Mouse (Mus musculus) adrenal gland, postnatal 25 days (tissue): ENCODE measurements around the gene Susd3. TPM values are rescaled to one million over a fixed set of nuclear protein-coding genes. Genes with fewer than 3 reads are reported as not detected.

Experiments used
- DNase-seq: peaks from one replicate; pipeline ENCODE4 v3.0.0; 2021; ENCODE audit warnings: mixed read lengths
- long read RNA-seq: library from polyadenylated mRNA; stranded (forward); transcript quantifications from one replicate; pipeline ENCODE4 v2.0.0, GENCODE M21; 2021
- total RNA-seq: library from RNA; stranded (reverse); gene quantifications from 2 replicates; pipeline ENCODE4 v1.2.3, GENCODE M21; 2021

Susd3 gene
- 0.43 and 0.95 TPM in 2 replicates for total RNA-seq
- long read RNA-seq, partial matches to known transcripts = 0 of 2 reads
- long read RNA-seq, other reads (novel, unspliced or antisense) = 0 of 2 reads

- no peak for DNase-seq
These were observed at the start of gene Susd3 for GRCm38 (mm10) chr13:49248467-49248862. Susd3 (minus strand) TSS chr13:49248706.

DNA sequence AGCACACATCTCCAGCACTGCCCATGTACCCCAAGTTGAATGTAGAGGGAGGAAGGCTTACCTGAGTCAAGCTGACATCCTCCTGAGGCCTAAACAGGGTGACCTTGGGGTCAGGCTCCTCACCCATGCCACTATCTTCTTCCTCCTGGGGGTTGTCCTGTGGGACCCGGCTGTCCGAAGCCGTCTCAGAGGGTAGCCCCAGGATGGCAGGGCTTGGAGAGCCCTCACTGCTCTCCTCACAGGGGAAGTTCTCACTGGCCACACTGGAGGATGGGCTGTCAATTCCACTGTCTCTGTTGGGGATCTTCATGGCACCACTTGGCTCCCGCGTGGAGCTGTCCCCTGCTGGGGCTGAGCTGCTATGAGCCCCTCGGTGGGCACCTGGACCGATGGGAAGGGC lies 47.8 kb upstream of the Susd3 start:
- DNase-seq = no peak

GRCm38 (mm10) chr13:49294108-49294507 lies 45.6 kb upstream of the Susd3 start:
- DNase-seq = no peak

DNA sequence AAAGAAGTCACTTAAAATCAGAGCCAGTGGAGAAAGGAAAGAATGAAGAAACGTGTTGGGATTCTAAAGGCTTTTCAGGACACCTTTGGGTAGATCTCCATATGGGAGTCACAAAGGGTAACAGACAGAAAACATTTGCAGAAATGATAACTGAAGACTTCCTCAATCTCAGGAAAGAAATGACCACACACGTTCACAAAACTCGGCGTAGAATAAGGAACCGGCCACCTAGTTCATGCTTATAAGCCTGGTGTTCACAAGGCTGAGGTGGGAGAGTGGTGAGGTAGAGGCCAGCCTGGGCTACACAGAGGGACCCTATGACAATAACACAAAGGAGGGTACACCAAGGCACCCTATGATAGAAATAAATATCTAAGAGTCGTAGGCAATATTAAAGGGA lies 43.4 kb upstream of the Susd3 start:
- DNase-seq = no peak

- no peak for DNase-seq
These were observed 42.9 kb upstream of the Susd3 start for GRCm38 (mm10) chr13:49291398-49291797.

DNA sequence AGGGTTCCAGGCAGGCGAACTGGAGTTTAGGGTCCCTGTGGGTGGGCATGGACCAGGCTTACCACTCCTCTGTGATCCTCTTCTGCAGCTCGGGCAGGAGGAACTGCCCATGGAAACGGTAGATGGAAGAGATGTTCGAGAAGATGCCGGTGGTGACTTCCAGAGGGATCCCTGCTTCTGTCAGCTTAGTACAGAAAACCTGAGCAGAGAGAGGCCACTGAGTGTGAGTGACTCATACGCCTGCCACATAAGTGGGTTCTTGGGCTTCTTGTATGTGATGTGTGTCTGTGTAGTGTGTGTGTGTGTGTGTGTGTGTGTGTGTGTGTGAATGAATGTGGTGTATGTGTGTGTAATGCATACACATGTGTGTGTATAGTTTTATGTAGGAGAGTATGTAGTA lies 38.7 kb upstream of the Susd3 start:
- DNase-seq = no peak

DNA sequence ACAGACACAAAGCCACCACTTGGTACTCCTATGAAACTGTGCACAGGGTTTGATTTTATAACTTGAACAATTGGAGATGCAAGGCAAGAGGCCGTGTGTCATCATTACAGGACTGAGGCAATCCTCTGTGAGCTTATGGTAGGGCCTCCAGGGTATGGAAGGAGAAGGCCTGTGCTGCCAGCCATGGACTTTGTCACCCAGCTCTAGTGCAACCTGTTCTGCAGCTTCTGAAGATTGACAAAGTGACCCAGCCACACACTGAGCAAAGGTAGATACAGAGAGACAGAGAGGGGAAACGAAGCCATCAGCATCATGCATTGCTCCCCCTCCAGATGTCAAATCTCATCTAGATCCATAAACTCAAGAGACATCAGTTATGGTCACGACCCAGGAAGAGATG lies 38.2 kb upstream of the Susd3 start:
- DNase-seq = no peak

- no peak for DNase-seq
These were observed 35.2 kb upstream of the Susd3 start for GRCm38 (mm10) chr13:49283686-49284085.

DNA sequence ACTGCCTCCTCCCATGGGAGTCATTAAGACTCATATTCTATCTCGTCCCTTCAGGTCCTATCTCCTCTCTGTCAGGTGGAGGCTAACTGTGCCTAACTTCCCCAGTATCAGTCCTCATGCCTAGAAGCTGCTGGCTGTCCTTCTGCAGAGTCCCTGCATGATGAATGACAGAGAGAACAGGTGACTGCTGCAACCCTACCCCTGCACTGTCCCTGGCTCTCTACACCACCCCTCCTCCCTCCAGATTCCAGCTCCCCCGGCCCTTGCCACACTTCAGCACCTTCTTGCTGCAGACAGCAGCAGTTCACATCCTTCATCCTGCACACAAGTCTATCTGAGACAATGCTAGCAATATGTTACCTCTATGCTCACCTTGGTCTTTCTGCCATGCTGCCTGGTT lies 33.7 kb upstream of the Susd3 start:
- DNase-seq = no peak

GRCm38 (mm10) chr13:49271831-49272765 lies 23.6 kb upstream of the Susd3 start:
- no peak for DNase-seq

DNA sequence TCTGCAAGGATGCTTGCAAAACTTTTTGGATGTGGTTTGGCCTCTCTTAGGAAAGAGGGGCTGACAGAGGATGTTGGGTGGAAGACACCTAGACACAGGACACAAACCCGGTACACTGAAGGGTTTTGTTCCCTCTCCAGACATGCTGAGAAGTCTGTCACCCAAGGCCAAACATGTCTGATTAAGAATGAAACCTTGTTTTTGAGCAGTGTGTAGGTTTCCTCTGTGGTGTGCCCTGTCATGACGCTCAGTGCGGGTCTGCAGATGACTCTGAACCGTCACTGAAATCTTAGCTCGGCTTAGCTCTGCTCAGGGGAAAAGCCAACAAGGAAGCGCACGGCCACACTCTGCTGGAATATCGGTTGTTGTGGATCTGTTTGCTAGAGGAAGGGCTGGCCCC lies 22.0 kb upstream of the Susd3 start:
- DNase-seq = no peak

- no peak for DNase-seq
These were observed 19.1 kb upstream of the Susd3 start for GRCm38 (mm10) chr13:49267645-49268044.

DNA sequence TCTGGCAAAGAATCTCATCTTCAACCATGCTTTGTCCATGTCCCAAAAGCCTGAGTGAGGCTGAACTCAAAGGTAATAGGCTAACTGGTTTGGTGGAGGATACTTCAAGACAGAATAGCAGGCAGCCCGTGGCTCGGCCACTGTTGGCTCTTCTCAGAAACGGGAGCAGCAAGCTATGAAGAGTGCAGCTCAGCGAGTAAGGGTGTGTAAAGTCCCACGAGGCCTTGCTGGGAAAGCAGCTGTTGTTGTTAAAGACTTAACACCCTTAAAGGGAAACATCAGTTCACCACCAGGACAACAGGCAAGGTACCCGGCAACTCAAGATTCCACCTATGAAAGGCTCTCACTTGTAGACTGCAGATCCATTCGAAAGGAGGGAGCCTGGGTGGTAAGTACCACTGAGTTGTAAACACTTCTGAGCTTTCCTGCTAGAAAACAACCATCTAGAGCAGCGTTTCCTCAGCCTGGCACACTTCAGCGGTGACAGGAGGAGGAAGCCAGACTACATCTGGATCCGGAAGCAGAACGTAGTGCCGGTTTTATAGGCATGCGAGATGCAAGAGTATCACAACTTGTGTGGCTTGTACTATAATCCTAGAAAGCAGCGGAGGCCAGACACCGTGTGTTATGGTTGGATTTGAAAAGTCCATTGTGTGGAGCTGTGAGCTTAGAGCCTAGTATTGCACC lies 11.7 kb upstream of the Susd3 start:
- DNase-seq = no peak

DNA sequence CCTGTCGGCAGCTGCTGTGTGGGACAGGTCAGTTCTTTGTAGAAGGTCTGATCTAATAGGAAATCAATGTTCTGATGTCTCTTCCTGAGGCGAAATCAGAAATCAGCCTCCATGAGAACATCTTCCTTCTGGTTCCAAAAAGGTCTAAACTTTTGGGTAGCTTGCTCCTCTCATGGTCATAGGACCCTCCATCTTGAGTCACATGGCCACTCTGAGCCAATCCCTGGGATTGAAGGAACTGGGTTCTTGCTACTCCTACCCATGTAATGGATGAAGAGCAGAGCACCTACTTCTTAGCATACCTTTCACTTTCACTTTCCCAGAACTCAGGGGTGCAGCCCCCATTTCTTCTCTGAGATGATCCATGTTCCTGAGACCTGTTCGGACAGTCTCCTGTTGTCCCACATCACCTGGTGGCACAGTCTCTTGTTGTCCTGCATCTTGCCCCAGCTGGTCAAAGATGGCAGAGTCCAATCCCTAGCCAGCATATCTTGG lies 9.4 kb upstream of the Susd3 start:
- no peak for DNase-seq

- no peak for DNase-seq
These were observed 4.2 kb upstream of the Susd3 start for GRCm38 (mm10) chr13:49252746-49253145.

DNA sequence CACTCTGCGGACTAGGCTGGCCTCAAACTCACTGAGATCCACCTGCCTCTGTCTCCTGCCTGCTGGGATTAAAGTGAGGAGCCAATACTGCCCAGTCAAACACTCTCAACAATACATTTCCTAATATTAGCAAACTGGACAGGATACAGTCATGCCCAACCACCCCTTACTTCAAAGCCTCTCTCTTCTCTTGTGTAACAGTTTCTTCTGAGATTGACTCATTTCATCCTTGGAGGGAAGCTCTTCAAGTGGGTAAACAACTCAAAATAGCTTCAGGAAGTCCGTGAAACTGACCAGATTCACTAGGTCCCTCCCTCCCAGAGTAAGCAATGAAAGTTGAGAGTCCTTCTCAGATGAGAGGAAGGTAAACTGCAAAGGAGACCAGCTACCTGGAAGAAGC lies 3.6 kb upstream of the Susd3 start:
- no peak for DNase-seq

GRCm38 (mm10) chr13:49250716-49251517 lies 2.4 kb upstream of the Susd3 start:
- no peak for DNase-seq

DNA sequence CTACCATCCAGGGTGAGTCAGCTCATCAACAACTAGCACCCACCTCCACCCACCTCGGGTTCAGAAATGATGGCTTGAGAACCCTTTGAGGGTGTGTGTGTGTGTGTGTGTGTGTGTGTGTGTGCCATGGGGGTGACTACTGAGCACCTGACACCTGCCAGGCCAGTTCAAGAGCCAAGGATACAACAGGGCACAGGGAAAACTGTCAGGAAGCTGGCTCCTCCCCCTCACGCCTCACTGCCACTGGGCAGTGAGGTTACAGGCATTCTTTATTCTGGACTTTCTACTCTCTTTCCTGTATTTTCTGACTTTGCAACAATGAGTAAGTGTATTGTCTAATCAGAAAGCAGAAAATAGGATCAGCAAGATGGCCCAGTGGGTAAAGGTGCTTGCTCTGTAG lies 1.1 kb upstream of the Susd3 start:
- no peak for DNase-seq

- no peak for DNase-seq
These were observed 417 bp upstream of the Susd3 start for GRCm38 (mm10) chr13:49248923-49249322.

- DNase-seq = peak; percentile 31
These were observed 603 bp downstream of the Susd3 start for GRCm38 (mm10) chr13:49247740-49248466.

DNA sequence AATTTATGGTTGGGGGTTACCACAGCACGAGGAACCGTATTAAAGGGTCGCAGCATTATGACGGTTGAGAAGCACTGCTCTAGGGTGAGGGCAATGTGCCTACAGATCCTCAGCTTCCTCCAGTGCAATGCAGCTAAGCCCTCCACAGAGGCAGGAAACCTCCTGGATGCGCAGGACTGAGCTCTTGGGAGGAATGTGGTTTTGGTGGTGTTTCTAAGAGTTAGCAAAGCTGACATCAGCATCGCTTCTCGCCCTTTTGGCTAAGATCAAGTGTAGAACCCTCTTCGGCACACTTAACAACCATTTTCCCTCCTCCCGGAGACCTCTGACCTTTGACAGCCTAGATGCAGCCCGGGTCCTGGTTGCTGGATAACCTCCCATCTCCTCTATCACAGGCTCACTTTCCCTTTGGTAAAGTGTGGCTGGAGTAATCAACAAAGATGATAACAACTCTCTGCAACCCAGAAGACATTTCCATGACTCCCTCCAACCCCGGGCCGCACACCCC lies 1.2 kb downstream of the Susd3 start:
- no peak for DNase-seq

DNA sequence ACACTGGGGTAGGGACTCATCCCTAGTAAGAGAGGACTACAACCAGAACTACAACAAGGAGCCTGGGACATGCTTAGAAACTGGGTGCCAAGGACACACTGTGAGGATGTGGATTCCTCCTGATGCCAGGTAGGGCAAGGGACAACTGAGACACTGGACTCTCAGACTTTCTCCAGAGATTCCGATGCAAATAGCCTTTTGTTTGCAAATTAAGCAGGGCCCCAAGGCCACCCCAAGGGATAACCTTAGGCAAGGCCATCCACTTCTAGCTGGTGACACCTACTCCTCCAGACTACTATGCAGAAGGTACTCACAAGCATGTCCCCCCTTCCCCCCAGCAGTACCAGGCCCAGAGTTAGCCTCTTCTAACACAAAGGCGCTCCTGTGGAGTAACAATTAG lies 1.9 kb downstream of the Susd3 start:
- DNase-seq = no peak
